Mouse (Mus musculus) ES-E14 (cell line): Measurements from ENCODE around the gene P3h3.

Experiments used
- CHD2 ChIP-seq: IDR thresholded peaks from 2 replicates; pipeline ENCODE4 v1.6.1; 2014; ENCODE audit warnings: mild to moderate bottlenecking, low read depth, low read length, inconsistent platforms
- ZC3H11A ChIP-seq: IDR thresholded peaks from 2 replicates; pipeline ENCODE4 v1.6.1; 2012; ENCODE audit warnings: low read depth, mild to moderate bottlenecking, inconsistent platforms, low read length, borderline replicate concordance
- ZNF384 ChIP-seq: IDR thresholded peaks from 2 replicates; pipeline ENCODE4 v1.6.1; 2012; ENCODE audit warnings: low read depth, low read length, inconsistent platforms

DNA sequence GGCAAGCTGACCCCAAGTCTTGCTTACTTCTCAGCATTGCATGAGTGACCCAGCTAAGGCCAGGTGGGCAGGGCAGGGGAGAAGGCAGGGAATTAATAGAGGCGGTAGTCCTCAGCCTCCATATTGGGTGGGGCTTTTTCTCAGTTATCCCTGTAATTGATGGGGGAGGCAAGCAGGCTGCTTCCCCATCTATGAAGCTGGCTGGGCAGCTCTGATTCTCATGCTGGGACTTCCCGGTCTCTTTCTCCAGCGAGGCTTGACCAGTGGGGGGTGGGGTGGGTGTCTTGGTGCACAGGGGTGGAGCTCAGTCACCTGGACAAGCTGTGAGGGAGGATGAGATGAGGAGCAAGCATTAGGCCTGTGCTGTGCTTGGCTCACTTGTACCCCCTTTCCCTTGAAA, 4.2 kb upstream of the P3h3 start:
- TF ChIP-seq CHD2 (no peak), ZC3H11A (no peak), ZNF384 (no peak)
